Mouse (Mus musculus) embryo, embryonic 10 days (tissue): ENCODE results near the gene Mtfr2.
A peak's percentile ranks its signal among the peaks of the same experiment; 100 is the strongest.

Source experiments
- DNase-seq: peaks from one replicate; pipeline ENCODE4 v3.0.0-alpha.2; 2015; ENCODE audit warnings: low spot score

Mtfr2 gene

DNA sequence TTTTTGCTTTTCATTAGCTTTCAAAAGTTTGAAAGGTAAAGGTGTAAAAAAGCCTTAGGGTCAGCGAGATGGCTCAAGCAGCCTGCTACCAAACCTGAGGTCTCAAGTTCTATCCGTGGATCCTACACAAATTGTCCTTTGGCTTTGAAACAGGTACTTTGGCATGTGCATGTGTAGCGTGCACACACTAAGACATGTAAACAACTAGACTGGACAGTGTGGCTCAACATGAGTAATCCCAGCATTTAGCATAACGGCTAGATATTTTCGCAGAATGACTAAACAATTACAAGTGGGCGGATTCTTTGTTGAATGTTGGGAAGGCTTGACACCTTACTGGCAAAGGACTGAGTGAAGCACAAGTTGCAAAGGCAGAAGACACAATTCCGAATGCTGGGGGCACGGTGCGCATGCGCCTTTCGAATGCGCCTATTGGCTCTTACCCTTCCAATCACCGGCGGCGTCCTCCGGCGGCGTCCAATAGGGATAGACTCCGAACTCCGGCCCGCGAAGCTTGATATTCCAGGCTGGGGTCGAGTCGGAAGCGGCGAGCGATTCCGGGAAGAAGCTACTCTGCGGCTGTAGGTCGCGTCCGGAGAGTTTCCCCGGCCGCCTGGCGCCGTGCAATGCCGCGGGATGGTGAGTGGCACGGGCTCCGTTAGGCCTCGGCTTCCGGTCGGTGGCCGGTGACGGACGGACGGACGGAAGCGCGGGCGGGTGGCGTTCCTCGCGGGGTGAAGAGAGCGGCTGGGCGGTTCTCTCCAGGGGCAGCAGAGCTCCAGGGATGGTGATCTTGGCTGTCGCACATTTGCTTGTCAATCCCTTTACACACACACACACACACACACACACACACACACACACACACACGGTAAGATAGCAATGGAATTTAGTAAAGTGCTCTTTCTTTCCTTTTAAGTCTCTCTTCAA is at the start of gene Mtfr2:
Gene Mtfr2, plus strand, starts transcription at position 486 of the 930 bp plus-strand sequence.
- DNase-seq: peak; percentile 99

- DNase-seq: no peak
Measured at GRCm38 (mm10) chr10:20298152-20298920, 49.2 kb upstream of the Mtfr2 start.

DNA sequence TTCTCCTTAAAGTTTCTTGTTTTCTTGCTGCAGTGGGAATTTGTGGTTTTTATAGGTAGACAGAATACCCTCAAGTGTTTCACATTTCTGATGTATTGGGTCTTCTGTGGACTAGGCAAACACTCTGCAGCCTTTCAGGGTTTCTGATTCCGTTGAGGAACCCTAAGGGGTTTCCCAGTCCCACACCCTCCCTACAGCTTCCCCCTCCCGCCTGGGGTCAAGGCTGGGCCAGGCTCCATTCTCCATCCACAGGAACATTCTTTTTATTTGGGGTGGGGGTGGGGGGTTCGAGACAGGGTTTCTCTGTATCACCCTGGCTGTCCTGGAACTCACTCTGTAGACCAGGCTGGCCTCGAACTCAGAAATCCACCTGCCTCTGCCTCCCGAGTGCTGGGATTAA is 48.5 kb upstream of the Mtfr2 start:
- DNase-seq: no peak

- peak; percentile 16 for DNase-seq
Measured at GRCm38 (mm10) chr10:20310969-20311769, 36.4 kb upstream of the Mtfr2 start.

DNA sequence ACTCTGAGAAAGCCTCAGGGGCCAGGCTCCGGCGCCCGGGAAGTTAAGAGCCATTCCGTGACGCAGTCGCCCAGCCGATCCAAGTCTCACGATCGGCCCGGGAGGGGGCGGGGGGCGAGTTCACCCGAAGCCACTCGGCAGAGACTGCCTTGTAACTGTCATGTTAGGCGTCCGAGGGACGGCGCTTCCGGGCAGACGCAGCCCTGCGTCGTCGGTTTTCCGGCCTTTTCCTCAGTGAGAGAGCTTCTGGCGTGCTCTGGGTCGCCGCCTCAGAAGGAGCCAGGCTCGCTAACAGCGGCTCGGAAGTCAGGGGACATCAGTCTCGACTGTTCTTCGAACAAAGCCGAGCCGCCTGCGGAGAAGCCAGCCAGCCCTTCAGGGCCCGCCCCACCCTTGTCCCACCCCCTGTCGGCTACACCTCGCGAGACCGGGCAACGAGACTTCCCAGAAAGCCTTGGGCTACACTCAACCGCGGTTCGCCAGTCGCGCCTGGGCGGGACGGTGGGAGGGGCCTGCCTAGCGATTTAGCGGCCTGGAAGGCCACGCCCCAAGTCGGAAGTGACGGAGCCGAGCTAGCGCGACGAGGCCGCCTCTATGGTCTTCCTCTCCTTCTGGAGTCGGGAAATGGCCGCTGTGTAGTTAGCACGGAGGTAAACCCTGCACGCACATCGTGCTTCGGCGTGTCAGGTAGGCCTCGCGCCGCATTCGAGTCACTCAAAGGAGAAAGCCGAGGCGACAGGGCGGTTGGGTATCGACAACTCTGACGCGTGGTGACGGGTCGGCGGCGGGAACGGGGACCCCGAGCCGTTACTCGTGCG is 35.4 kb upstream of the Mtfr2 start, which contains the start of gene Bclaf1:
Gene Bclaf1, plus strand, starts transcription at position 552 of the 818 bp plus-strand sequence.
- DNase-seq: peak; percentile 100

GRCm38 (mm10) chr10:20312736-20313301 is 34.8 kb upstream of the Mtfr2 start:
- DNase-seq: peak; percentile 90

- no peak for DNase-seq
Measured at GRCm38 (mm10) chr10:20313447-20313846, 34.1 kb upstream of the Mtfr2 start.

DNA sequence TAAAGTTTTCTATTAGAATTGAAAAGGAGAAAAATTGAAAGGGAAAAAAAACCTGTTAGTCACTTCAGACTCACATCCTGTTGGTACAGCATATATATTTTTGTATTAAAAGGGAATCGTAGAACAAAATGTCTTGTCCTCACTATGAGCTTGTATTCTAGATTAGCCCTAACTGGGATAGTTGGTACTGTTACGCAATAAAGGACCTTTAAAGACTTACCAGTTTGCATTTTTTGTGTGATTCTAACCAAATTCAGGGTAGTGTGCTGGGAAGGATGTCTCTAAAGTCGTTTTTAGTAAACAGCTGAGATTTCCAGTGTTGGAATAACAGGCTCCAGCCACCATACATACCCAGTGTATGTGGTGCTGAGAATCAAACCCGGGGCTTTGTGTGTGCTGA is 33.6 kb upstream of the Mtfr2 start:
- DNase-seq: no peak

GRCm38 (mm10) chr10:20314797-20315196 is 32.8 kb upstream of the Mtfr2 start:
- DNase-seq: peak; percentile 18

GRCm38 (mm10) chr10:20317466-20317865 is 30.1 kb upstream of the Mtfr2 start:
- no peak for DNase-seq

- DNase-seq: no peak
Measured at GRCm38 (mm10) chr10:20326226-20326625, 21.3 kb upstream of the Mtfr2 start.

DNA sequence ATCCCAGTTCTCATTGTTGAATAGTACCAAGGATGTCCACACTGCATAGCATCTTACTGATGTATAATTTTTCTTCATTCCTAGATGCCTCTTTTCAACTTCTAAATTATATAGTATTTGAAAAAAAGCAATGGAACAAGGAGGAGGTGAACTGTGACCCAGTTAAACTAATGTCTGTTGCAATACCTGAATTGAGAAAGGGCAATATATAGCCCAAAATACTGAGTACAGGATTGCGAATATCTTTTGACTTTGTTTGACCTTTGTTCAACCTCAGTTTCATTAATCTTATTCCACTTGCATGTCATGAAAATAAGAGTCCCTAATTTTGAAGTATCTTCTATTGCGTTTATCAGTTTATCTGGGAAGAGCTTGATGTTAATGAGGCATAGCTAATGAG is 16.3 kb upstream of the Mtfr2 start:
- no peak for DNase-seq

DNA sequence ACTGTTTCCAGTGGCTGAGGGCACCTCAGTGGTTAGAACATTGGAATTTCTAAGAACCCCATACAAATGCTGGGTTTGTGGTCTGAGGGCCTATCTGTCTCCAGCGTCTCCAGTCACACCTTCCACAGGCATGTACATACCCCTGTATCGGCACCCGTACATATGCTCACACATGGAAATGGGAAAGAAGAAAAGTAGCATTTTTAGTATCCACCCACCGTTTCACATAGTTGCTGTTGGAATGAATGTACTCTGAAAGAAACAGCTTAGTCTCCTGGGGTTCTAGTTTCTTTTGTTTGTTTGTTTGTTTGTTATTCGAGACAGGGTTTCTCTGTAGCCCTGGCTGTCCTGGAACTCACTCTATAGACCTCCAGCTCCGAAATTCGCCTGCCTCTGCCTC is 9.7 kb upstream of the Mtfr2 start:
- DNase-seq: no peak

- no peak for DNase-seq
Measured at GRCm38 (mm10) chr10:20345736-20346135, 1.8 kb upstream of the Mtfr2 start.

DNA sequence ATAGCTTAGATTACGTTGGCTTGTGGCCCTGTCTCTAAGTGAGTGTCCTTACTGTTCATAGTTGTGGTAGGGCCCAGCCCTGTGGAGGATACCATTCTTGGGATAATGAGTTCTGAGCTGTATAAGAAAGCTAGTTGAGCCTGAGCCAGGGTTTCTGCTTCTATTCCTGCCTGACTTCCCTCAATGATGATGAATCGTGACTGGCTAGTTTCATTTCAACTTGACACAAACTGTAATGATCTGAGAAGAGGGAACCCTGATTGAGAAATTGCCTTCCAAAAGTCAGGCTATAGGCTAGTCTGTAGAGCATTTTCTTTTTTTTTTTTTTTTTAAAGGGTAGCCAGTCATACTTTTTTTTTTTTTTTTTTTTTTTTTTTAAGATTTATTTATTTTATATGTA is 1.3 kb downstream of the Mtfr2 start:
- no peak for DNase-seq

DNA sequence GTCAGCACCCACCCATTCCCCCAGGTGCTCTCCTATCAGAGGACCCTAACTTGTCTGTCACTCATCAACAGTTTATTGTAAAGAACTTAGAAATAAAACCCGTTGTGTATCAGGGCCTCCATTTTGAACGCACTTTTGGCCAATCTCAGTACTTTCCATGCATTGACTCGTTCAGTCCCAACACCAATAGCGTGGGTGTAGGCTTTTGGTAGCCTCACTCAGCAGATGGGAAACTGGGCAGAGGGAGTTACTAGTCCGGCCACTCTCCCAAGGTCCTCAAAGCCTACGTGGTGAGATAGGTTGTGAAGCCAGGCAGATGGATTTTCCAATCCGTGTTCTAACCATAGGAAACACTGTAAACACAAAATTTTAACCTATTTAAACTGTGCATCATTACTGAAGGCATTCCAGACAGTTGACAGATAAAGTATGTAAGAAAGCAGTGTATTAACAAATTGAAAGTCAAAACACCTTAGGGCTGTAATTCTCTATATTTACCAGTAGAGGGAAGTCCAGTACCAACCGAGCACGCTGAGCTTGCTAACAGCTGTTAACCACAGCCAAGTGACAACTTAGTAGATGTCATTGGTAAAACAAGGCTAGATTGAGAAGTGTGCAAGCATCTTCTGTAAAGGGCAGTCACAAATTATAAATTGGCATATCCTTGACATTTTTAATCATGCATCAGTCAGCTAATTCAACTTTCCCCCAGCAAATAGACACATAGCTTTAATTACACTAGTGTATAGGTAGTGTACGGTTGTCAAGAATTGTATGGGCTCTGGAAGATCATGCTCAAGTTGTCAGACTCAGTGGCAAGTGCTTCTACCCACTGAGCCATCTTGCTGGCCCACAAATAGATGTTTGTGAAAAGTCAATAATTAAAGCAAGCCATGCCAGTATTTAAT is 14.2 kb downstream of the Mtfr2 start:
- DNase-seq: peak; percentile 59

- DNase-seq: no peak
Measured at GRCm38 (mm10) chr10:20362450-20363118, 15.0 kb downstream of the Mtfr2 start.

- DNase-seq: no peak
Measured at GRCm38 (mm10) chr10:20372046-20372445, 24.5 kb downstream of the Mtfr2 start.

- no peak for DNase-seq
Measured at GRCm38 (mm10) chr10:20377621-20378020, 30.1 kb downstream of the Mtfr2 start.
